Mouse (Mus musculus) stomach, postnatal 0 days (tissue): Measurements from ENCODE around the gene Ppm1j. TPM values are rescaled to one million over a fixed set of nuclear protein-coding genes. Genes with fewer than 3 reads are reported as not detected.

Source experiments
- ATAC-seq: fragments of 200-750 bp; cut with Nextera tagmentation; 2 replicates; pipeline ENCODE4 v1.8.0; 2017; ENCODE audit not compliant: low FRiP score, low TSS enrichment
- DNase-seq: peaks from one replicate; pipeline ENCODE4 v3.0.0-alpha.2; 2016; ENCODE audit warnings: low spot score
- H3K27ac ChIP-seq: fragments of 300-500 bp; sonication (generic); replicated peaks from 2 replicates; pipeline ENCODE4 v1.5.1; 2014; ENCODE audit warnings: mild to moderate bottlenecking, control low read depth
- H3K27me3 ChIP-seq: fragments of 300-500 bp; sonication (generic); 2 replicates; pipeline ENCODE4 v1.6.1; 2014; ENCODE audit warnings: low read length; ENCODE audit not compliant: control insufficient read depth, insufficient read depth
- H3K36me3 ChIP-seq: fragments of 300-500 bp; sonication (generic); 2 replicates; pipeline ENCODE4 v1.6.1; 2014; ENCODE audit warnings: low read length, mixed read lengths; ENCODE audit not compliant: control insufficient read depth, insufficient read depth
- H3K4me1 ChIP-seq: fragments of 300-500 bp; sonication (generic); replicated peaks from 2 replicates; pipeline ENCODE4 v1.6.1; 2014; ENCODE audit warnings: antibody characterized with exemption; ENCODE audit not compliant: control insufficient read depth, insufficient read depth
- H3K4me2 ChIP-seq: fragments of 300-500 bp; sonication (generic); replicated peaks from 2 replicates; pipeline ENCODE4 v1.6.1; 2014; ENCODE audit warnings: low read depth, mild to moderate bottlenecking, control low read depth, moderate library complexity
- H3K4me3 ChIP-seq: fragments of 300-500 bp; sonication (generic); 2 replicates; pipeline ENCODE4 v1.5.1; 2014; ENCODE audit warnings: low read depth, low read length, control low read depth
- H3K9ac ChIP-seq: fragments of 300-500 bp; sonication (generic); 2 replicates; pipeline ENCODE4 v1.6.1; 2014; ENCODE audit warnings: mild to moderate bottlenecking, low read length, control low read depth, mixed read lengths
- H3K9me3 ChIP-seq: fragments of 300-500 bp; sonication (generic); 2 replicates; pipeline ENCODE4 v1.6.1; 2016; ENCODE audit warnings: low read length; ENCODE audit not compliant: control insufficient read depth
- CTCF ChIP-seq: IDR thresholded peaks from 2 replicates; pipeline ENCODE4 v1.5.1; 2016; ENCODE audit warnings: antibody characterized with exemption, low read depth, mild to moderate bottlenecking, moderate library complexity
- EP300 ChIP-seq: optimal IDR thresholded peaks from 2 replicates; pipeline ENCODE3; 2016; ENCODE audit warnings: antibody characterized with exemption
- WGBS: fragments of 180-500 bp; shearing (Covaris S2); extraction: QIAGEN DNeasy Blood & Tissue Kit; methylation state at CpG from one replicate; pipeline ENCODE4 v1.1.7; 2014; 5-methylcytosine and 5-hydroxymethylcytosine counted together
- polyA plus RNA-seq: library from polyadenylated mRNA; unstranded; fragments of >200 nt; fragmentation: Nextera tagmentation; extraction: Ambion mirVana; gene quantifications from 2 replicates; pipeline ENCODE4 v1.2.1, GENCODE M21; 2015

Gene Ppm1j
- polyA plus RNA-seq, 1 experiment from 2014 or later = 2.4 TPM

DNA sequence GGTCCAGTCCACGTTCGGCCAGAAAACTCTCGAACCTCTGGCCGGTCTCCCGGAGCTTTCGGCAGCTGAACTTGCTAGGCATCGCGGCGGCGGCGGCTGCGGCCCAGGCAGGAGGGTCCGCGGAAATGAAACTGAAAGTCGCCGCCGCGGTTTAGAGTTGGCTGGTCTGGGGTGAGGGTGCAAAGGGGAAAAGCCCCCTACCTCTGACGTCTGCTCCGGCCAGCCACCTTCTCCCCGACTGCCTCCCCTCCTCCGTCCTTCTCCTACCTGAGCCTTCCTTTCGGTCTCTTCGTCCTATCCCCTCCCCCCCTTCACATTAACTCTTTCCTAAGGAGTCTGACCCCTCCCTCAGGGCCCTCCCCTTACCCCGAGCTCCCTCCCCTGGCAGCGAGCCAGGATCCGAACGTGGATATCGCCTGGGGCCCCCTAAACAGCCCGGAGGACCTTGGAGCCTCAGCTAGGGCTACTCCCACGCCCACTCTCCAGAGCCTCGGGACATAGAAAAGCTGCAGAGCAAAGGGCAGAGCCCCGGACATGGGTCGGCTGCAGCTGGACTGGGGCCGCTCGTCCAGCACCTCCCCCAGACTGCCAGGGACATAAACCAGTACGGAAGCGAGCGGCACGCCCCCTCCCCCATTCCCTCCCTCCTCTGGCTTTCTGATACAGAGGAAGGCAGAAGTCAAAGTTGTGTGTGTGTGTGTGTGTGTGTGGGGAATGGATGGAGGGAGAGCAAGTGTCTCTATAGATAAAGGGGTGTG is 37.3 kb downstream of the Ppm1j start, which contains the start of gene Mov10:
Gene Mov10 (minus strand): TSS at position 573 of the 758 bp plus-strand sequence.
- Histone ChIP-seq H3K9me3 (no peaks in the 10 kb centered on the region), H3K27me3 (no peaks in the 10 kb centered on the region), H3K36me3 (no peaks in the 10 kb centered on the region), H3K4me1 (peaks cover 4% of the 10 kb centered on the region; the same call in 1 of the 2 replicates), H3K4me2 (peak within 1 kb of the TSS; percentile 86), H3K27ac (peak within 1 kb of the TSS; percentile 96), H3K9ac (peak within 1 kb of the TSS; percentile 94), H3K4me3 (peak within 1 kb of the TSS; percentile 94)
- DNase-seq = peak; percentile 83
- ATAC-seq = peak; percentile 85
- TF ChIP-seq EP300 (no peak), CTCF (no peak)
- WGBS = under 1% methylated on average over 39 of the region's 40 CpGs

DNA sequence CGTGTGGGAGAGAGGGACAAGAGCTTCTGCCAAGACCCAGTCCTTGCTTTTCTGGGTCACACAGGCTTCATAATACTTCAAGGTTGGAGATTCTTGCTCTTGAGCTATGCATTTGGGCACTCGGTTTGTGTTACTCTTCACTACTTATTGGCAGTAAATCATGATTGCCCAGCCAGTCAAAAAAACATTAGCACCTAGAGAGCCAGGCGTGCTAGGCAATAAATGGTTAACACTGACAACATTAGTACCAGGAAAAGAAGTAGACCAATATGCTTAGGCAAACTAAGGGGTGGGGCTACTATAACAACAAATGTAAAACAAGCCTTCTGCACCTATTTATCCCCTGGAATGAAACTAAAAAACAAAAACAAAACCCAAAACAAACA is 37.9 kb downstream of the Ppm1j start:
- ATAC-seq (peak; percentile 60), DNase-seq (no peak)
- Histone ChIP-seq H3K4me1 (peaks cover 4% of the 10 kb centered on the region; the same call in 1 of the 2 replicates), H3K36me3 (no peaks in the 10 kb centered on the region), H3K27me3 (no peaks in the 10 kb centered on the region), H3K27ac (peak overlapping the region; percentile 96), H3K4me2 (peak overlapping the region; percentile 86), H3K4me3 (peak overlapping the region; percentile 94), H3K9me3 (no peaks in the 10 kb centered on the region), H3K9ac (peak overlapping the region; percentile 94)
- WGBS = 4% methylated on average over 3 of the region's 3 CpGs
- TF ChIP-seq CTCF (no peak), EP300 (no peak)

DNA sequence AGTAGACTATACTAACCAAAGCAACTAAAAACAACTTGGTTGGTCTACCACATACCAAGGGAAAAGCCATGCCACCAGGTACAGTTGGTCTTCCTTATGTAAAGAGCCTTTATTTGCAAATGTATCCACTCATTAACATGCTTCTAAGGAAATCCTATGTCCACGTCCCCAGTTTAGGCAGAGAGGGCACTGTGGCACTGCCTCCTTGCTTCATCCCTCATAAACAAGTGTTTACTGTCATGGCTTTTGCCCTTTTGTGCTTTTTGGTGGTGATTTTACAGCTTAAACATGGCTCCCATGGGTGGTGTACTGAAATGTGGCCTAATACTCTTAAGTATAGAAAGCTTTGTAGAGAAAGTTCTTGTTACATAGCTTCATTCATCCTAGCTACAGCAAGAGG is 39.6 kb downstream of the Ppm1j start:
- 45% methylated on average over 1 of the region's 1 CpGs for whole genome bisulfite sequencing
- Histone ChIP-seq H3K4me3 (no peak overlapping the region), H3K4me1 (peaks cover 4% of the 10 kb centered on the region; the same call in 1 of the 2 replicates), H3K27ac (no peak overlapping the region), H3K4me2 (no peak overlapping the region), H3K36me3 (no peaks in the 10 kb centered on the region), H3K27me3 (no peaks in the 10 kb centered on the region), H3K9ac (no peak overlapping the region), H3K9me3 (no peaks in the 10 kb centered on the region)
- ATAC-seq (no peak), DNase-seq (no peak)
- TF ChIP-seq EP300 = no peak
- TF ChIP-seq CTCF = no peak

DNA sequence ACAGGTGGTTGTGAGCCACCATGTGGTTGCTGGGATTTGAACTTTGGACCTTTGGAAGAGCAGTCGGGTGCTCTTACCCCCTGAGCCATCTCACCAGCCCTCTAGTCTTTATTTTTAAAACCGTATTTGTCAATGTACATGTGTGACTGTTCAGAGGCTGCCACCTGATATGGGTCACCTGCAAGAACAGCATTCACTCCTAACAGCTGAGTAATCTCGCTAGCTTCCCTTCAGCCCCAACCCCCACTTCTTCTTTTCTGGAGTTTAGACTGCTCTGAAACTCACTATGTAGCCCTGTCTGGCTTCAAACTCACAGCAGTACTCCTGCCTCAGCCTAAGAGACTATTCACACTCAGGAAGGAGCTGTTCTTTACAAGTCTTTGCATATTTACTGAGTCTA is 41.6 kb downstream of the Ppm1j start:
- Histone ChIP-seq H3K27ac (no peak overlapping the region), H3K9me3 (no peaks in the 10 kb centered on the region), H3K27me3 (no peaks in the 10 kb centered on the region), H3K4me3 (no peak overlapping the region), H3K4me2 (no peak overlapping the region), H3K36me3 (peaks cover 3% of the 10 kb centered on the region; the same call in 1 of the 2 replicates), H3K9ac (no peak overlapping the region), H3K4me1 (0 out of 2 replicates have a peak, but pooled peaks cover 2% of the 10 kb centered on the region)
- no peak for ATAC-seq
- no peak for TF ChIP-seq CTCF
- no peak for TF ChIP-seq EP300
- 76% methylated on average over 3 of the region's 3 CpGs for WGBS
- no peak for DNase-seq

Other genes starting within 250 kb of the Ppm1j start
- gene Slc16a1, start 142.4 kb upstream of the Ppm1j start, polyA plus RNA-seq = 32.0 and 32.1 TPM in 2 replicates
- 0.17 TPM in 1 of 2 replicates, not detected in the other for gene Fam19a3, start 784 bp downstream of the Ppm1j start, polyA plus RNA-seq
- gene Rhoc, start 7.3 kb downstream of the Ppm1j start, polyA plus RNA-seq = 126 and 130 TPM in 2 replicates
- 28.1 and 30.4 TPM in 2 replicates for gene Mov10, start 37.5 kb downstream of the Ppm1j start, polyA plus RNA-seq
- gene St7l, start 82.9 kb downstream of the Ppm1j start, polyA plus RNA-seq = 20.8 and 23.6 TPM in 2 replicates
- gene Capza1, start 83.4 kb downstream of the Ppm1j start, polyA plus RNA-seq = 98.9 and 99.4 TPM in 2 replicates
- gene Wnt2b, start 180.9 kb downstream of the Ppm1j start, polyA plus RNA-seq = 1.3 and 1.5 TPM in 2 replicates